In genomic region chr15:80256656-80257601, GRCm38 (mm10) we compare ENCODE assay signal across 7 mouse cellular contexts. TPM values are rescaled to one million over a fixed set of nuclear protein-coding genes. Genes with fewer than 3 reads are reported as not detected.
DNase-seq lines count a peak whose midpoint lies in the region; ATAC-seq lines count a peak whose summit lies in the region.

No protein-coding gene starts in this region.

- no peak for DNase-seq in limb, embryonic 11.5 days (ENCODE audit: low spot score)
- no peak for DNase-seq in thymus, postnatal 25 days
- no peak for DNase-seq in right cerebral cortex, adult 18-20 months

- ATAC-seq in megakaryocyte, adult 5-6 weeks (ENCODE audit: poor library complexity, severe bottlenecking) = no peak
- ATAC-seq in embryonic facial prominence, embryonic 15.5 days (ENCODE audit: insufficient number of reproducible peaks, low FRiP score, low TSS enrichment, low read depth) = no peak
- ATAC-seq in limb, embryonic 11.5 days (ENCODE audit: insufficient number of reproducible peaks, low FRiP score, low TSS enrichment, low read depth) = no peak
- ATAC-seq in stomach, embryonic 14.5 days (ENCODE audit: insufficient number of reproducible peaks, insufficient read depth, low FRiP score, low read depth) = no peak

- H3K36me3 ChIP-seq in megakaryocyte, embryonic 14.5 days (replicated peaks; ENCODE audit: low read length) = peaks cover 74% of the 10 kb centered on the region
- peaks cover 33% of the 10 kb centered on the region for H3K36me3 ChIP-seq in embryonic facial prominence, embryonic 15.5 days
- peaks cover 25% of the 10 kb centered on the region; the same call in 1 of the 2 replicates for H3K36me3 ChIP-seq in limb, embryonic 11.5 days (ENCODE audit: control insufficient read depth, insufficient read depth, low read length)
- peaks cover 20% of the 10 kb centered on the region for H3K36me3 ChIP-seq in stomach, embryonic 14.5 days (ENCODE audit: control insufficient read depth, insufficient read depth, low read length)

- H3K27me3 ChIP-seq in megakaryocyte, embryonic 14.5 days (replicated peaks) = no peaks in the 10 kb centered on the region
- no peaks in the 10 kb centered on the region for H3K27me3 ChIP-seq in embryonic facial prominence, embryonic 15.5 days
- H3K27me3 ChIP-seq in limb, embryonic 11.5 days (ENCODE audit: control insufficient read depth, insufficient read depth, low read length) = no peaks in the 10 kb centered on the region
- H3K27me3 ChIP-seq in stomach, embryonic 14.5 days (ENCODE audit: control insufficient read depth, insufficient read depth, low read length) = no peaks in the 10 kb centered on the region

- peak overlapping the region; percentile 100 for H3K27ac ChIP-seq in embryonic facial prominence, embryonic 15.5 days (replicated peaks)
- H3K27ac ChIP-seq in limb, embryonic 11.5 days (replicated peaks; ENCODE audit: low read depth, low read length) = 0 out of 2 replicates have a peak overlapping the region, but pooled peaks have one; percentile 6
- H3K27ac ChIP-seq in stomach, embryonic 14.5 days (ENCODE audit: low read length) = peak overlapping the region; percentile 99

- WGBS in embryonic facial prominence, embryonic 15.5 days = 53% methylated on average over 12 of the region's 12 CpGs
- WGBS in limb, embryonic 11.5 days = 71% methylated on average over 12 of the region's 12 CpGs
- WGBS in stomach, embryonic 14.5 days = 56% methylated on average over 12 of the region's 12 CpGs

- no peaks in the 10 kb centered on the region for H3K9me3 ChIP-seq in megakaryocyte, embryonic 14.5 days
- no peaks in the 10 kb centered on the region for H3K9me3 ChIP-seq in embryonic facial prominence, embryonic 15.5 days (replicated peaks)
- H3K9me3 ChIP-seq in limb, embryonic 11.5 days (ENCODE audit: control insufficient read depth, low read length) = no peaks in the 10 kb centered on the region
- H3K9me3 ChIP-seq in stomach, embryonic 14.5 days (ENCODE audit: control insufficient read depth, low read depth, low read length) = no peaks in the 10 kb centered on the region

- H3K4me2 ChIP-seq in embryonic facial prominence, embryonic 15.5 days (replicated peaks) = peak overlapping the region; percentile 84
- H3K4me2 ChIP-seq in limb, embryonic 11.5 days (ENCODE audit: low read depth, severe bottlenecking) = peak overlapping the region; percentile 84
- peak overlapping the region; percentile 96 for H3K4me2 ChIP-seq in stomach, embryonic 14.5 days (replicated peaks; ENCODE audit: low read depth, low read length)

- H3K9ac ChIP-seq in embryonic facial prominence, embryonic 15.5 days = peak overlapping the region; percentile 100
- H3K9ac ChIP-seq in limb, embryonic 11.5 days (ENCODE audit: low read length) = peak overlapping the region; percentile 99
- H3K9ac ChIP-seq in stomach, embryonic 14.5 days (replicated peaks; ENCODE audit: low read depth, low read length) = peak overlapping the region; percentile 100

- peak overlapping the region; percentile 99 for H3K4me3 ChIP-seq in megakaryocyte, embryonic 14.5 days (replicated peaks)
- peak overlapping the region; percentile 98 for H3K4me3 ChIP-seq in embryonic facial prominence, embryonic 15.5 days (replicated peaks)
- peak overlapping the region; percentile 100 for H3K4me3 ChIP-seq in limb, embryonic 11.5 days (ENCODE audit: low read depth, low read length)
- peak overlapping the region; percentile 100 for H3K4me3 ChIP-seq in stomach, embryonic 14.5 days (ENCODE audit: low read depth, low read length)

- H3K4me1 ChIP-seq in megakaryocyte, embryonic 14.5 days = peaks cover 78% of the 10 kb centered on the region
- H3K4me1 ChIP-seq in embryonic facial prominence, embryonic 15.5 days = peaks cover 45% of the 10 kb centered on the region
- H3K4me1 ChIP-seq in limb, embryonic 11.5 days (ENCODE audit: control insufficient read depth, insufficient read depth, low read length) = peaks cover 27% of the 10 kb centered on the region
- peaks cover 33% of the 10 kb centered on the region for H3K4me1 ChIP-seq in stomach, embryonic 14.5 days (ENCODE audit: control insufficient read depth, insufficient read depth, low read length)

RNA-seq across cellular contexts. Expression of gene Atf4, which starts 1.9 kb away (rescaled TPM):
- 278 and 483 TPM in 2 replicates for polyA plus RNA-seq in megakaryocyte, embryonic 14.5 days (2012; ENCODE audit: insufficient read depth, low replicate concordance)
- 172 and 184 TPM in 2 replicates for total RNA-seq in megakaryocyte, adult 5-6 weeks (2015)
- total RNA-seq in megakaryocyte, adult 5-6 weeks (2017) = 253 and 263 TPM in 2 replicates
- polyA plus RNA-seq in embryonic facial prominence, embryonic 15.5 days (2015; fragmentation: Nextera tagmentation; extraction: Ambion mirVana) = 141 and 145 TPM in 2 replicates
- polyA plus RNA-seq in limb, embryonic 11.5 days (2014; fragmentation: Nextera tagmentation; extraction: Ambion mirVana) = 110 and 125 TPM in 2 replicates
- polyA plus RNA-seq in stomach, embryonic 14.5 days (2014; fragmentation: Nextera tagmentation; extraction: Ambion mirVana) = 114 and 127 TPM in 2 replicates

RNA-seq across cellular contexts. Expression of gene Rps19bp1, which starts 7.2 kb away (rescaled TPM):
- 19.7 and 57.2 TPM in 2 replicates for polyA plus RNA-seq in megakaryocyte, embryonic 14.5 days (2012; ENCODE audit: insufficient read depth, low replicate concordance)
- total RNA-seq in megakaryocyte, adult 5-6 weeks (2015) = 32.9 and 35.4 TPM in 2 replicates
- 12.6 and 20.3 TPM in 2 replicates for total RNA-seq in megakaryocyte, adult 5-6 weeks (2017)
- polyA plus RNA-seq in embryonic facial prominence, embryonic 15.5 days (2015; fragmentation: Nextera tagmentation; extraction: Ambion mirVana) = 53.5 and 54.6 TPM in 2 replicates
- 74.7 and 79.0 TPM in 2 replicates for polyA plus RNA-seq in limb, embryonic 11.5 days (2014; fragmentation: Nextera tagmentation; extraction: Ambion mirVana)
- 53.4 and 61.8 TPM in 2 replicates for polyA plus RNA-seq in stomach, embryonic 14.5 days (2014; fragmentation: Nextera tagmentation; extraction: Ambion mirVana)

RNA-seq across cellular contexts. Expression of gene AC140267.1, which starts 21.3 kb away (rescaled TPM):
- polyA plus RNA-seq in megakaryocyte, embryonic 14.5 days (2012; ENCODE audit: insufficient read depth, low replicate concordance) = 6.2 TPM in 1 of 2 replicates, not detected in the other
- total RNA-seq in megakaryocyte, adult 5-6 weeks (2015) = 2.4 and 9.5 TPM in 2 replicates
- total RNA-seq in megakaryocyte, adult 5-6 weeks (2017) = not detected in 2 replicates
- polyA plus RNA-seq in embryonic facial prominence, embryonic 15.5 days (2015; fragmentation: Nextera tagmentation; extraction: Ambion mirVana) = not detected in 2 replicates
- polyA plus RNA-seq in limb, embryonic 11.5 days (2014; fragmentation: Nextera tagmentation; extraction: Ambion mirVana) = not detected in 2 replicates
- polyA plus RNA-seq in stomach, embryonic 14.5 days (2014; fragmentation: Nextera tagmentation; extraction: Ambion mirVana) = not detected in 2 replicates

RNA-seq across cellular contexts. Expression of gene Mief1, which starts 23.1 kb away (rescaled TPM):
- polyA plus RNA-seq in megakaryocyte, embryonic 14.5 days (2012; ENCODE audit: insufficient read depth, low replicate concordance) = 13.5 and 36.4 TPM in 2 replicates
- total RNA-seq in megakaryocyte, adult 5-6 weeks (2015) = 12.3 and 14.2 TPM in 2 replicates
- 16.4 and 17.5 TPM in 2 replicates for total RNA-seq in megakaryocyte, adult 5-6 weeks (2017)
- polyA plus RNA-seq in embryonic facial prominence, embryonic 15.5 days (2015; fragmentation: Nextera tagmentation; extraction: Ambion mirVana) = 26.4 and 27.8 TPM in 2 replicates
- polyA plus RNA-seq in limb, embryonic 11.5 days (2014; fragmentation: Nextera tagmentation; extraction: Ambion mirVana) = 33.8 and 36.7 TPM in 2 replicates
- 34.5 and 36.4 TPM in 2 replicates for polyA plus RNA-seq in stomach, embryonic 14.5 days (2014; fragmentation: Nextera tagmentation; extraction: Ambion mirVana)

RNA-seq across cellular contexts. Expression of gene Cacna1i, which starts 30.1 kb away (rescaled TPM):
- not detected in 2 replicates for polyA plus RNA-seq in megakaryocyte, embryonic 14.5 days (2012; ENCODE audit: insufficient read depth, low replicate concordance)
- 0.02 TPM in 1 of 2 replicates, not detected in the other for total RNA-seq in megakaryocyte, adult 5-6 weeks (2015)
- total RNA-seq in megakaryocyte, adult 5-6 weeks (2017) = not detected in 2 replicates
- 0.03 and 0.05 TPM in 2 replicates for polyA plus RNA-seq in embryonic facial prominence, embryonic 15.5 days (2015; fragmentation: Nextera tagmentation; extraction: Ambion mirVana)
- 0.01 TPM in 1 of 2 replicates, not detected in the other for polyA plus RNA-seq in limb, embryonic 11.5 days (2014; fragmentation: Nextera tagmentation; extraction: Ambion mirVana)
- not detected in 2 replicates for polyA plus RNA-seq in stomach, embryonic 14.5 days (2014; fragmentation: Nextera tagmentation; extraction: Ambion mirVana)

Comparison
In these comparisons a context has a peak if more than half of its experiments do, and no peak if none do; other contexts are left out.
1. H3K27ac ChIP-seq: peak in every context shown above with its lines; median percentile 100 in embryonic facial prominence, embryonic 15.5 days; 99 in stomach, embryonic 14.5 days; 6 in limb, embryonic 11.5 days.